Mouse (Mus musculus) spleen, adult 2 months (tissue): ENCODE results near the gene Dhx34.

Experiments
- CTCF ChIP-seq: fragments of 200-500 bp; IDR thresholded peaks from 2 replicates; pipeline ENCODE4 v1.5.1; 2011; ENCODE audit warnings: mild to moderate bottlenecking, inconsistent platforms; ENCODE audit not compliant: insufficient read depth, insufficient read length, insufficient replicate concordance; ENCODE audit errors: extremely low read depth
- POLR2A ChIP-seq: fragments of 200-500 bp; IDR thresholded peaks from 2 replicates; pipeline ENCODE4 v1.6.1; 2011; ENCODE audit warnings: low read depth, low read length, inconsistent platforms

DNA sequence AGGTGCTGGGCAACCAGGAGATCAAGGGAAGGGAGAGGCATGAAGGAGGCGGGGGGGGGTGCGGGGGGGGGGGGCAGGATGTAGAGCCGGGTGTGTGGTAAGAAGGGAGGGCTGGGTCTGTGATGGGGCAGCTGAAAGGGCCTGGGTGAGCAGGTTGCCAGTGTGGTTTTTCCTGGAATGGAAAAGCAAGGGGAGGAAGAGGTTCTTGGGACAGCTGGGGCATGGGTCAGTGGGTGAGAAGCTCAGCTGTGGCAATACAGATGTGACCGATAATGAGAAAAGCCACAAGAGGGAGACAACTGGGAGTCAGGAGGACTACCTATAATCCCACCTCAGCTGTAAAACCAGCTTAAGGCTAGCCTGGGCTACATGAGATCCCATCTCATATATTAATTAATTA is 24.1 kb upstream of the Dhx34 start:
- TF ChIP-seq POLR2A, result no peak
- no peak for TF ChIP-seq CTCF
